Mouse (Mus musculus) cerebellum, adult 2 months (tissue): Measurements from ENCODE around the gene Cacna2d3.

Source experiments
- CTCF ChIP-seq: fragments of 200-500 bp; IDR thresholded peaks from 2 replicates; pipeline ENCODE4 v1.5.1; 2011; ENCODE audit warnings: low read depth, mild to moderate bottlenecking, control low read depth, low read length, moderate library complexity, borderline replicate concordance; ENCODE audit not compliant: insufficient read depth
- POLR2A ChIP-seq: fragments of 200-500 bp; IDR thresholded peaks from 2 replicates; pipeline ENCODE4 v1.6.1; 2011; ENCODE audit warnings: low read length, control low read depth, borderline replicate concordance; ENCODE audit not compliant: insufficient read depth

DNA sequence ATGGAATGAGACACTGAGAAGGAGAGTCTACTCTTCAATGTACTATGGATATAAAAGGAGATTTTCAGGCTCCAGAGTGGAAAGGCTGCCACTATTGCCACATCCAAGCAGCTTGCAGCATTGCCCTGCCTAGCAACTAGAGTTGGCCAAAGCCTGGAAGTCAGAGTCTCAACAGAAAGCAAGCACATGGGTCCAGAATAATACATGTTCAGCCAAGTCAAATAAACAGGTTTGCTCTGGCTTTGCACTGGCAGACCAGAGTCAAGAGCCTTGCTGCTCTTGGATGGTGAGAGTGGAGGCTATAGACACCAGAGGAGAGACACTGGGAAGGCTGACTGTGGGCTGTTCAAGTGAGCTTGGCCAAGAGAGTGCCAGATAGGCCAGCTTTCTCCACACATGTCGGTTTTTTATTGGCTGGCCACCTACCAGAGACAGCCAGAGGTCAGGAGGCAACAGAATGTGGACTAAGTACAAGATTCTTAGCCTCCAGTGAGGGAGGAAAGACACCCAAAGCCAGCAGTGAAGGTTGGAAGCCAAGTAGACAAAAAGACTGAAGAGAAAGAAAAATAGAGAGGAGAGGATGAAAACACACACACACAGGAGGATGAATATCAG lies 49.1 kb downstream of the Cacna2d3 start:
- TF ChIP-seq POLR2A = no peak
- TF ChIP-seq CTCF = no peak
